Mouse (Mus musculus): ENCODE results near the gene Jpt1.
"Not testable (repeated sequence)": the region's sequence is repeated elsewhere in the genome, so short reads cannot be mapped to it uniquely, and the experiment has no call there.

Gene Jpt1

DNA sequence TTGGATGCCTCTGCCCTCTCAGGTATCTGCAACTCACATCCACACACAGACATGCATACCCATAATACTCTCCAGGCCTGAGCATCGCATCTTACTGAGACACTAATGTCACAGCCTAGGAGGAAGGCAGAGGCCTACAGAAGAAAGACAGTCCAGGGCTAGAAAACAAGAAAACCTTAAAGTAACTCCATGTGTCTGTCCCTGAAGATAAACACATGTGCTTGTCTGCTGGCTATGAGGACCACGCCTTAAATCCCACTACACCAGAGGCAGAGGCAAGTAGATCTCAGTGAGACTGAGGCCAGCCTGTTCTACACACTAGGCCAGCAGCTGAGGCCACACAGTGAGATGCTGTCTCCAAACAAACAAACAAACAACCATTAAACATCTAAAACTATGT lies 3.1 kb downstream of the Jpt1 start:
- DNase-seq: no peak

DNA sequence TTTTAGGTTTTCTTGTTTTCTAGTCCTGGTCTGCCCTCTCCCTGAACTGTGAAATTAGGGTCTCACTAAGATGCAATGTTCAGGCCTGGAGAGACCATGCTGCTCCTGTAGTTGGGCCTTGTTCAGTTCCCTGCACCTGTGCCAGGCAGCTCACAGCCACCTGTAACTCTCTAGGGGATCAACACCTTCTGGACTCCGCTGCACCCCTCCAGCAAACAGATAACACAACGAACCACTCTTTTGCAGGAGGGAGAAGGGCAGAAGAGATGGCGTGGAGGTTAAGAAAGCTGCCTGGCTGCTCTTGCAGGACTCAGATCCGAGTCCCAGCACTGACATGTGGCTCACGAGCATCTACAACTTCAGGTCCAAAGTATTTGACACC lies 3.7 kb downstream of the Jpt1 start:
- no peak for DNase-seq

DNA sequence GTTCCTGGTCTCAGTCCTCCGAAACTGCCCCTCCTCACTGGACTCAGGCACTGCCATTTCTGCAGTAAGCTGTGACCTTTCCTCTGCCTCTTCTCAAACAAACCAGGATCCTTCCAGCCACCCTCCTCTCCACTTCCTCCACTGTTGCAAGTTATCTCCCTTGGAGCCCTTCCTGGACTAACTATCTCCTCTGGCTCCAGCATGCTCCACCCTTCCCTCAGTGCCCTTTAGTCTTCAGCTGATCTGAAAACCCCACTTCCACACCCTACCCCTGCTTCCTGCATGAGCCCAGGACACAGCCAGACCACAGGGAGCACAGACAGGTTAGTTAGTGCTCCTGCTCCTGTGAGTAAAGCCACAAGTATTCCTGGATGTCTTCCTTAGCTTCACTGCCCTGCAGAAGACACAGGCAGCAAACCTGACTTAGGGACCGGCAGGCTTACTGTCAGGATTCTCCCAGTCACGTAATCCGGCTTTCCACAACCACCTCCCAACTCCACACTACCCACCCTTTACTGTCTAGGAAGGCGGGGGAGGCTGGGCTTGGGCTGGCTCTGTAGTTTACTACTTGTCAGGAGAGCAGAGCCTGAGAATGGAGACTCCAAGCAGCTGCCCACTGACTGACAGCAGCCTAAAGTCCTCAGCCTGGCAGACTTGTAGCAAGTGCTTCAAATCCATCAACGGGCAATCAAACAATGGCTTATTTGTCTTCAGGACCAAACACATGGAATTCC lies 4.2 kb downstream of the Jpt1 start:
- DNase-seq: no peak

DNA sequence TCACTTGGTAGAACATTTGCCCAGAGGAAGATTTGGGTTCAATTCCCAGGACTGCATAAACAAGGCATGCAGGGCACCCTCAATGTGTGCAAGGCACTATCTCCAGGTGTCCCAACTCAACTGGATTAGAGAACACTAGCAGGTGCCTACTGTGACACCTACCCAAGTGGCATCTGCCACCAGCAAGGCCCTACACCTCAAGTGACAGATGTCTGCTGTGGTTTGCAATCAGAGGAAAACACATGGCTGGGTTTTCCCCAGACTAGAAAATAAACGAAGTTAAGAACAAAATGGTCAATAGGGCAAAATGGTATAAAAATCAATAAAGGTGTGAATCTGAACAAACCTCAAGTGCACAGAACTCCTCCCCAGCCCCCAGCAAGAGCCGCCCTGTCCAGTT lies 6.1 kb downstream of the Jpt1 start:
- DNase-seq: peak; percentile 54

DNA sequence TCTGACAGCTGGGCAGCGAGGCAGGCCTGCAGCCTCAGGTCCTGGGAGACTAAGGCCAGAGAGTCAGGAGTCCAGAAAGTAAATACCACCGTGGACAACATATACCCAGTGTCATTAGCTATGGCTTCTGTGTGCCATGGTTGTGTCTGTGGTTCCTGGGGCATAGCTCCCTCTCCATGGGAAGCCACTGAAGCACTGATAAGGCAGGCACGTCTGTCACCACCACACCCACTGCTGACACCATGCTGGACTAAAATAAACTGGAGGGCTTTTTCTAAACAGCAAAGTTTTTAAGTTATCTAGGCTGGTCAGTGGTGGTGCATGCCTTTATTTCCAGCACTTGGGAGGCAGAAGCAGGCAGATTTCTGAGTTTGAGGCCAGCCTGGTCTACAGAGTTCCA lies 7.6 kb downstream of the Jpt1 start:
- DNase-seq: no peak

DNA sequence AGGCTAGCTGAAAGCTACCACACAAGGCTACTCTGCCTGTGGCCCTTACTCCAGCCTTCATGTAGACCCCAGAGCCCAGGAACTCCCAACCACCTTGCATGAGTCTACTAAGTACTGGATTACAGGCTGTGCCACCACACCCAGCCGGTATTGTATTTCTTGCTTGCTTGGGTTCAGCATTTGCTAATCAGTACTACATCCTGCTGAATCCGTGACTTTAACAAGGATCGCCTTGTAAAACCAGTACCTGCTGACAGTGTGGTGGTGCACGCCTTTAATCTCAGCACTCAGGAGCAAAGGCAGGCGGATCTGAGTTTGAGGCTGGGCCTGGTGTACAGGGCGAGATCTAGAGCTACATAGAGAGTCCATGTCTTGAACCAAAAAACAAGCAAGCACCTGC lies 11.6 kb downstream of the Jpt1 start:
- no peak for DNase-seq

DNA sequence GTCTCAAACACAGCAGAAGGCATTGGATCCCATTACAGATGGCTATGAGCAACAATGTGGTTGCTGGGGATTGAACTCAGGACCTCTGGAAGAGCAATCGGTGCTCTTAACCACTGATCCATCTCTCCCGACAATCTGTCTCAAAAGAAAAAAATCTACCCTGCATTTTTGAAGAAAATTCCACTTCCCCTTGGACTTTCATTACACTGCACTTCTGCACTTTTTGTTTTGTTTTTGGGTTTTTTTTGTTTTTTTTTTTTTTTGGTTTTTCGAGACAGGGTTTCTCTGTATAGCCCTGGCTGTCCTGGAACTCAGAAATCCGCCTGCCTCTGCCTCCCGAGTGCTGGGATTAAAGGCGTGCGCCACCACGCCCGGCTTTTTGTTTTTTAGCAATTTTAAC lies 17.6 kb downstream of the Jpt1 start:
- DNase-seq: not testable (repeated sequence)

DNA sequence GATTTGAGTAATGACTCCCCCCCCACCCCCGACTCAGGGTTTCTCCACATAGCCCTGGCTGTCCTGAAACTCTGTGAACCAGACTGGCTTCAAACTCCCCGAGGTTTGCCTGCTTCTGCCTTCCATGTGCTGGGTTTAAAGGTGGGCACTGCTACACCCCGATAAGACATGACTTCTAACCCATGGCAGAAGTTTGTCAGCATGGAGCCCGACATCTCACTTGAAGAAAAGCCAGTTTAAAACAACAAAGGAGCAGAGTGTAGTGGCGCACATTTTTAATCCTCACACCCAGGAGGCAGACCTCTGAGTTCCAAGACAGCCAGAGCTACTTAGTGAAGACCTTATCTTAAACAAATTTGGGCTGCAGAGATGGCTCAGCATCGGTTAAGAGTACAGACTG lies 21.8 kb downstream of the Jpt1 start:
- no peak for DNase-seq

DNA sequence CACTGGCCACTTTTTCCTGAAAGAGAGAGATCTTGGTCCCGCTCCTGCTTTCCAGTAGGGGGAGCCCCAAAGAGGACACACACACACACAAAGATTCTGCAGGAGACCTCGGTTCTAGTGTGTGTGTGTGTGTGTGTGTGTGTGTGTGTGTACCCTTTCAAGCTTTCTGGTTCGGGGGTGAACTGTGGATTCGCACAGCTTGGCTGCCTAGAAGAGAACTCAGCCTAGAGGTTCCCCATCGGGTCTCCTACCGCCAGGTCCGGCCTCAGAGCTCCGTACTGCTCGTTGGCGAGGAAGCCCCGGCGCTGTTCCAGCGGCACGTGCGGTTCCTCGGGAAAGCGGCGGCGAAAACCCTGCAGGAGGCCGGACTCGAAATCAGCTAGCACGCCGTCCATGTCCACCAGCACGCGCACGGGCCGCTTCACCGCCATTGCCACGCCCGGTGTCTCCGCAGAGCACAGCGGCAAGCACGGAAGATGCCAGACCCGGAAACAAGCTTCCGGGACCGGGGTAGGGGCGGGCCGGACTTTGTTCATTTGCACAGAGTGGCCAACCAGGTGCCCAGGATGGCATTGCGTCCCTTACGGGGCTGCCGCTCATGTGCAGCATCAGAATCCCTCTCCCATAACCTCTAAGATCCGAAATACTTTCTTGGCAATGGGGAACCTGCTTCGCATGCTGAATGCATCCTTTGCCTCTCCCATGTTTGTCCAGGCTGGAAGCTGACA lies 22.7 kb downstream of the Jpt1 start, which contains the start of gene Nt5c:
Gene Nt5c (minus strand): TSS at position 507 of the 728 bp plus-strand sequence.
- peak; percentile 84 for DNase-seq

DNA sequence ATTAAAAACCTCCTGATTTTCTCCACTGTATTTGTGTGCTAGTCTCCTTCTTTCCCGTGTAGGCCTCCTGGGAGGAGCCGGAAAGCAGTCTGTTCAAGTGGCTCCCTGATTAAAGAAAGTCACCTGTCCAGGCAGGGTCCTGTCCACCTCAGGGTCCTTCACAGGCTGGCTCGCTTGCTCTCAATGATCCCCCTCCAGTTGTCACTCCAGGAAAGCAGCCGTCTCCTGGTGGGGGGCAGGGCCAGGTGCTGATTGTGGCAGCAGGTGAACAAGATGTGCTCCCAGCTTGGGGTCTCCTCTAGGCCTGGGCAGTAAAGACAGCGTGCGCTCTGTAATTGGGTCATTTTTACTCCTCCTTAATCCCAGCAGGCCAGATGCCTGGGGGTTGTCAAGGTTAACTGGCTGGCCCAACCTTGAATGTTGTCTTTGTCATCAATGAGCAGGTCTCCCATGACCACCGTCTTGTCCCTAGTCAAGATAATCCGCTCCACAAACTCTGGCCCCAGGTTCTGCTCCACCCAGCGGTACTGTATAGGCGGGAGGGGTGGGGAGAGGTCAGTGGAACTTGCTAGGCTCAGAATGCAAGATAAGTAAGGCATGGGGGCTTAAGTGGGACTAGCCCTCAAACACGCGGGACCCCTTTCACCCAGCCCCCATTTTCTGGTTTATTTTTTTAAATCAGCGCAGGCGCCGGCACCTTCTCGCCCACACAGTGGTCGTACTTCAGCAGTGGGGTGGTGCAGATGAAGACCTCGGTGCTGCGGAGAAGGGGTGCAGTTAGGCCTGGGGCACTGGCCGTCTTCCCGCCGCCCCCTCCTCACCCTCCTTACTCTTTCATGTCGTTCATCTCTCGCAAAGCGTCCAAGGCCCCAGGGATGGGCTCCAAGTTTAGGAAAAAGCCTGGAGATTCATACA lies 23.5 kb downstream of the Jpt1 start:
- no peak for DNase-seq

DNA sequence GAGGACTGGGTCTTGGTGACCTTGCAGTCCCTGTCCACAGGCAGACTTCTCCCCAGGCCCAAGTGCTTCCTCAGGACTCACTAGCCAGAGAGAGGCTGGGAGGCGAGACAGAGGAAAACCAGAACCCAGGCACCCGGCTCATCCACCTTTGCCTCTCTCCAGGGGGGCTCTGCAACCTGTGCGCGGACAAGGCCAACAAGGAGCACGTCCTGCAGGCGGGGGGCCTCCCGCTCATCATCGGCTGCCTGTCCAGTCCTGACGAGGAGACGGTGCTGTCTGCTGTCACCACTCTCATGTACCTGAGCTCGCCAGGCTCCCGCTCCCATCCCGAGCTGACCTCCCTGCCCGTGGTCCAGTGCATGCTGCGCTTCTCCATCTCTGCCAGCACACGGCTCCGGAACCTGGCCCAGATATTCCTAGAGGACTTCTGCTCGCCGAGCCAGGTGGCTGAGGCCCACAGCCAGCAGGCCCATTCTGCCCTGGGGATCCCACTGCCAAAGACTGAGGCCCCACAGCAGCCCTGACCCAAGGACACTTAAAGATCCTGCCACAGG lies 25.6 kb downstream of the Jpt1 start:
- DNase-seq: no peak

DNA sequence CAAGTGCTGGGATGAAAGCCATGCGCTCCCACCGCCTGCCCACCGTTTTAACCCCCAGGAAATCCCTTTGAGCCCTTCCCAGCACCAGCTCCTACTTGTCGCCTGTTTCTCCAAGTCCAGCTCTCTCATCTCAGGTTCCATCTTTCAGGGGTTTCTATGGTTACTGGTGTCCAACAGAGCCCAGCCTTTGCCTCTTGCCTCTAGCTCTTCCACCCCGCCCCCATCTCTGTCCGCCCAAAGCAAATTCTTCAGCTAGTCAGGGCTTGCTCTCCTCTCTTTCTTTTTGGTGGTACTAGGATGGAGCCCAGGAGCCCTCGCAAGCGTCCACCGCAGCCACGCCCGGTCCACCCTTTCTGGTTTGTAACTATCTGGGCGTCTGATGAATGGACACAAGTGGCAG lies 29.0 kb downstream of the Jpt1 start:
- no peak for DNase-seq

DNA sequence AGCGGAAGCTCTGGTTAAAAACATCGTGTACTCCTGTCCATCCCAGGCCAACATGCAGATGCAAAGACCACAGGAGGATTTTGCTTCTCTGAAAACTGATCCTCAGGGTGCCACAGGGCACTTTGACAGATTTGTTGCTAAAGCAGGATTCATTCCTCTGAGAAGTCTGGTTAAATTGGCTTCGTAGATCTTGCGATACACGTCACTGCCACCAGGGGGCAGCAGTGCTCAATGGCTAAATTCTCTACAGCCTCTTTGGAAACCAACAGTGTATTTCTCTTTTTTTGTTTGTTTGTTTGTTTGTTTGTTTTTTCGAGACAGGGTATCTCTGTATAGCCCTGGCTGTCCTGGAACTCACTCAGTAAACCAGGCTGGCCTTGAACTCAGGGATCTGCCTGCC lies 30.5 kb downstream of the Jpt1 start:
- peak; percentile 84 for DNase-seq

DNA sequence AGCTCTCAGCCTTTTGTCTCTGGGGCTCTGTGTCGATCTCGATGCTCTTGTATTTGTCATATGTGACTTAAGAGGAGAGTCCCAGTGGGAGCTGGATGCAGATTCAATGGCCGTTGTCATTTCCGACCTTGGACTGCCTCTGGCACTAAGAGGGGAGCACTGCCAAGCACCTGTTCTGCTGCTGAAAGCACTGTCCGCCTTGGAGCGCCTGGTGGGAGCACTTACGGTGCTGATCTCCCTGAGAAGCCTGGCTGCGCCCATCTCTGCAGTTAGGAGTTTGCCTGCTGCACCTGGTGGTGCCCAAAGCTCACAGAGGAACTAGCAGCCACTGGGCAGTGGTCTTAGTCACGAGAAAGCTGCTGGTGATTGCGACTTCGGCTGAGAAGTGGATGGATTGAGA lies 30.9 kb downstream of the Jpt1 start:
- DNase-seq: no peak

DNA sequence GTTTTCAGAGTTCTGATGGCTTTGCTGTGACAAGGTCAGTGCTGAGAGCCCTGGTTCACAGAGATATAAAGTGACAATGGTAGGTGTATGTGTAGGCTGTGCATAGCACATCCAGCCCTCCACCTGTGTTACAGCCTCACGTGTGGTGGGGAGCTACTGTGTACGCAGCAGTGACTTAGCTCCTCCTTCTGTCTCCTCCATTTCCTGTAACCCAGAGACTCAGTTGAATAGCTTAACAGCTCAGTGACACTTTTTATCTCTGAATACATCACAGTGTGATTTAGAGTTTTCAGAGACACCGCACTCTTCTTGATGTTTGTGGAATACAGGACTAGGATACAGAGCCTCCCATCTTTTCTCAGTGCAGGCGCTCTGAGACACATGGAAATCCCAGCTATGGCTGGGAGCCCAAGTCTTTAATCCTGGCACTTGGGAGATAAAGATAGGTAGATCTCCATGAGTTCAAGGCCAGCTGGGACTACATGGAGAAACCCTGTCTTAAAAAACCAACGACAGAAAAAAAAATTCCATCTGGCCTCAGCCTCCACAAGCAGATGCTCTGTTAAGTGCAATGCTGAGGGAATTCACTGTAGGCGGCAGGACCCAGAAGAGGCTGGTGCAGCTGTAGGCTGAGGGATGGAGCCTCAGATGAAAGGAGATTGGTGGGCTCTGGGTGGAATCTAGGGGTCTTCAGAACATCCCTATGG lies 32.5 kb downstream of the Jpt1 start:
- peak; percentile 61 for DNase-seq

DNA sequence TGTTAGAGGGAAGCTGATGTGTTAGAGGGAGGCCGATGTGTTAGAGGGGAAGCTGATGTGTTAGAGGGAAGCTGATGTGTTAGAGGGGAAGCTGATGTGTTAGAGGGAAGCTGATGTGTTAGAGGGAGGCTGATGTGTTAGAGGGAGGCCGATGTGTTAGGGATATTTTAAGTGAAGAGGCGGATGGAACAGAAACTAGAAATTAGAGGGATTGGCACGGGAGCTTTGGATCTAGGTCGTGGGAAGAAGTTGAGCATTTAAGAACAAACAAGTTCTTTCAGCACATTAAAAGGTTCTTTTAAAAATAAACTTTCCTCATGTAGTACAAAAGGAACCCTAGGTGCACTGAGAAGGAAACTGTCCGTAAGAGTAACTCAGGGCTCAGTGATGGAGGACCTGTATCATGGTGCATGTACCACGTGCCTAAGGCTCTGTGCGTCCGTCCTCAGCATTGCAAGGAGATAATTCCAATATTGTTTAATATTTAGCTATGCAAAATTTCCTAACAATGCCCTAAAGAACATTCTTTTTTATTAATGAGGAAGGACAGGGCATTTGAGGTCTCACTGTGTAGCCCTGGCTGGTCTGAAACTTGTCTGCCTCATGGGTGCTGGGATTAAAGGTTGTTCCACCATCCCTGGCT lies 35.8 kb downstream of the Jpt1 start:
- no peak for DNase-seq

DNA sequence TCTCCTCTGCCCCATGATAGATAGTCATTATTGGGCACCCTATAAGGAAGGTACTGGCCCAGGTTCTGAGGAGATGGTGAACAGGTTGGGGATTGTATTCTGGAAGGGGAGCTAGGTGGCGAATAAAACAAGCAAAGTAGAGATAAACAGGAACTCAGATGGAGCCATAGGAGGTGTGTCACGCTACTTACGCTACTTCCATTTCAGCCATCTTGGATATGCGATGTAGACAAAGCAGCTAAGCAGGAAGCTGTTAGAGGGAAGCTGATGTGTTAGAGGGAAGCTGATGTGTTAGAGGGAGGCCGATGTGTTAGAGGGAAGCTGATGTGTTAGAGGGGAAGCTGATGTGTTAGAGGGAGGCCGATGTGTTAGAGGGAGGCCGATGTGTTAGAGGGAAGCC lies 36.8 kb downstream of the Jpt1 start:
- not testable (repeated sequence) for DNase-seq

DNA sequence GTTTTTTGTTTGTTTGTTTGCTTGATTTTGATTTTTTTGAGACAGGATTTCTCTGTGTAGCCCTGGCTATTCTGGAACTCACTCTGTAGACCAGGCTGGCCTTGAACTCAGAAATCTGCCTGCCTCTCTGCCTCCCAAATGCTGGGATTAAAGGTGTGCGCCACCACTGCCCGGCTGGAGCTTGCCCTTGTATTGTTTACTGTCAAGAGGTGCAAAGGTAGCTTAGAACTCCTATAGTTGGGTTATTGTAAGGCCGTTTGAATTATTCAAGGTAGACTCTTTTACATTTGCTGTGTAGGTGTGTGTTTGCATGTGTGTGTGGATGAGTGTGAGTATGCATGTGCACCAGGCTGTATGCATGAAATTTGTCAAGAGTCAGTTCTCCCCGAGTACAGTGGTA lies 37.6 kb downstream of the Jpt1 start:
- DNase-seq: not testable (repeated sequence)

DNA sequence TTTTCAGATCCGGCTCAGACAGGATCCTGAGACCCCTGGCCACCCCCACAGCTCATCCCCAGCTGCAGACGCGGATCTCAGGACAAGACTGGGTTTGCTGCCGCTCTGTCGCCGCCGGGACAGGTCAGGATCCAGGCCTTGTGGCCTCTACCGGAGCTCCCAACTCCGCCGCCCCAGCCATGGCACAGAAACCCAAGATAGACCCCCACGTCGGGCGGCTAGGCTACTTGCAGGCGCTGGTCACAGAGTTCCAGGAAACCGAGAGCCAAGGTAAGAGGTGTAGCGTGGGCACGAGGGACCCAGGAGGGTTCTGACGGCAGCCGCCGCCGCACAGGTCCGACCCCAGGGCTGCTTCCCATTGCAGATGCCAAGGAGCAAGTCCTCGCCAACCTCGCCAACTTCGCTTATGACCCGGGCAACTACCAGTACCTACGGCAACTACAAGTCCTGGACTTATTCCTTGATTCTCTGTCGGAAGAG lies 38.4 kb downstream of the Jpt1 start:
- no peak for DNase-seq

DNA sequence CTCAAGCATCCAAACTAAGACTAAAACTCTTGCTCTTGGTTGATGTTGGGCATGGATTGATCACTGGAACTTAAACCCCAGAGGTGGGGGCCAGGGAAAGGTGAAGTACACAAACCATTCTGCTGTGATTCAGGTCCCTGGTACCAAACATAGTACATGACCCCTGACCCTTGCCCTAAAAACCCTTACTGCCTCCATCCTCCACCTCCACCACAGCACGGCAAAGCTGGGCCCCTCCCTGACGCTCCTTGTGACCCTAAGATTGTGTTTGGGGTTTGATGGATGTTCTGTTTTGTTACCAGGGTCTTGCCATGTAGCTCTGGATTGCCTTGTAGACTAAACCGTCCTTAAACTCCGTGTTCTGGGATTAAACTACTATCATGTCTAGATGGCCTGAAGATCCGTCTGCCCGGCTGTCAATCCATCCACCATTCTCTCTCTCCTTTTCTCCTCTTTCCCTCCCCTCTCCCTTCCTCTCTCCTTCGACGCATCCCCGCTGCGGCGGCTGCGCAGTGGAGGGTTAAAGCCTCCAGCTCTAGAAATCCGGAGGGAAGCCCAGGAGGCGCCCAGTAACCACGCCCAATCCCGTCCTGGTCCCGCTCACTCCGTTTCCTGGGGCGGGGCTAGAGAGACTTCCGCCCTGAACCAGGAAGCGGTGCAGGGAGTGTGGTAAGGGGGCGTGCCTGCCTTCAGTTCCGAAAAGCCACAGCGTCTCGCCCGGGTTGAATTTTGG lies 39.0 kb downstream of the Jpt1 start, which contains the start of gene Armc7:
Gene Armc7 (plus strand): TSS at position 643 of the 733 bp plus-strand sequence.
- peak; percentile 96 for DNase-seq
